Mouse (Mus musculus): Measurements from ENCODE around the gene Rps27l.

GRCm38 (mm10) chr9:66914540-66914939, 31.3 kb upstream of the Rps27l start:
- TF ChIP-seq CEBPB (IDR thresholded peaks at IDR 0.05; ENCODE audit: insufficient read depth, poor library complexity, severe bottlenecking) (no peak), TCF12 (IDR thresholded peaks at IDR 0.05; ENCODE audit: insufficient read depth, poor library complexity, severe bottlenecking) (no peak), USF1 (IDR thresholded peaks at IDR 0.05; ENCODE audit: low read depth) (no peak), POLR2A (IDR thresholded peaks at IDR 0.05; ENCODE audit: insufficient read length, low read depth) (no peak), POLR2AphosphoS2 (IDR thresholded peaks at IDR 0.05; ENCODE audit: insufficient read length, low read depth) (no peak), SRF (IDR thresholded peaks at IDR 0.05; ENCODE audit: control insufficient read depth, insufficient read length, low read depth) (no peak), MYOD1 (IDR thresholded peaks at IDR 0.05; ENCODE audit: control insufficient read depth in 1 of 3, insufficient read length in 2 of 3, low read depth in 2 of 3) (no peak)

Measured in myocyte (in vitro differentiated cells).